Mouse (Mus musculus): ENCODE data around the gene Fcmr.

Fcmr gene

DNA sequence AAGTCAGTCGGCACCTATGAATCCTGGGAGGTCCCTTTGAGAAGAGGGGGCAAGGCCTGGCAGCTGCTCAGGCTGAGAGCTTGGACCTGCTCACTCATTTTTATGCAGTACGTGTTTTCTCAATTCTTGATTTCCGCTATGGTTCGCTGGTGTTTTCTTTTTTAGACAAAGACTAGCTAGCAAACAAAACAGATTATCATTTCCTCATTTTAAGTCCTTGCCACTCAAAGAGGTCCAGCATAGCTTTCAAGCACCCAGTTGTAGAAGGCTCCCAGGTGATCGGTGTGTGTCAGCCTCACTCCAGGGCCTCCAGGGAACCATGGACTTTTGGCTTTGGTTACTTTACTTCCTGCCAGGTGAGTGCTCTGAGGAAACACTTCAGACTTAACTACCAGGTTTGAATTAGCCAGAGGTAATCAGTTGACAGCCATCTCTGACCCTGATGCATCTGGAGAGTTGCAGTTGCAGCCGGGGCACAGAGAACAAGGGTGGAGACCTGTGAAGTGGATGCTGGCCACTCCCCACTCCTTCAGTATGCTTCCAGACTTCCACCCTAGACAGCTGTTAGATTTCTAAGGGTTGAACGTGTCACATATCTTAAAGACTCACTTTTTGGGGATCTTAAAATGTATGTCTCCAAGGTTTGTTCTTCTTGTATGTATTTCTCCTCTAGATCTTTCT, at the start of gene Fcmr:
Gene Fcmr (plus strand): TSS at position 129 of the 681 bp plus-strand sequence.
- no peak for DNase-seq (ENCODE audit: inconsistent age in 2 of 2, low spot score in 1 of 2)

DNA sequence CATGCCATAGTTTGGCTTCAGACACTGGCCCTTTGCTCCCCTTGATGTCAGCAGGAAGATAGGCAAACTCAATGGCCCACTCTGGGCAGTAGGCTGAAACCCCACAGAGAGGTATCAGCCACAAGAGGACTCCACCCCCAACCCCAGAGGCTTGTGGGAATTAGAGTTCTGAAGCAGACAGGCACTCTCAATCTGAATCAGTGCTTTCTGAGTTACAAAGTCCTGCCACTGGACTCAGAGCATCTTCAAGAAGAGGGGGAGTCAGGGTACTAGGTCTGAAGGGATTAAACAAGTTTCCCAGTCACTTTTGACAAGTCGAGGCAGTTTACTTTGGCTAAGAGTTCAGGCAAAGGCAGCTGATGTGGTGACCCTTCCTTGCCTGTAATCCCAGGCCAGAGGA, 45.7 kb upstream of the Fcmr start:
- no peak for DNase-seq (ENCODE audit: inconsistent age in 2 of 2, low spot score in 1 of 2)

DNA sequence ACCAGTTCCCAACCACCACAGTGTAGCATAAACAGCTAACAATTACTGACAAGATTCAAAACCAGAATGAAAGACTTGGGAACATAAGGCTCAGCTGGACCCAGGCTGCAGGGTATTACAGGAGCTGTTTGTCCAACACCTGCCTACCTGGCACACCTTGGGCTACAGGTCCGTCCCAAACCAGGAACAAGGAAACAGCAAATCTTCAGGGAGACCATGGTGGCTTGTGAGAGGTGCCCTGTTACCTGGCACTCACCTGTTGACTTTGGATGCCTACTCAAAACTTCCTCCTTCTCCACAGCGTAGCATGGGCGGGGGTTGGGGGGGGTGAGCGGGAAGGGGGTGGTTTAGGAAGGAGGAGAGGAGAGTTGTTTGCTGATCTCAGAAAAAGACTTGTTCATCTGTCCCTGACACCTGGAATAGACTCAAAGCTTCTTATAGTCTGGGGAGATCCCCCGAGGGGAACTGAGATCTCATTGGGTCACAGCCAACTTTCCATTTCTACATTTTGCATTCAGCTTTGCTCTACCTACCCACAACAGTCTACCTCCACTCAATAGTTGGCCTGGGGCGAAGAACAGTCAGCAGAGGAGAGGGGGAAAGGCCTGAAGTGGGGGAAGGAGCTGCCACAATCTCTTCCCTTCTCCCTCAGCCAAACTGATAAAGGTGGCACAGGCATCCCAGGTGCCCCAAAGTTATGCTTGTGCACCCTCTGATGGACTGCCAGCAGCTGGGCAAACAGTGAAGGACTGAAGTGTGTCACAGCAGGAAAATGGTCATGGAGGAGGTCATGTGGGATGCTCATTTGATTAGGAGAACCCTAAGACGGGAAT, 44.9 kb upstream of the Fcmr start:
- DNase-seq (ENCODE audit: inconsistent age in 2 of 2, low spot score in 1 of 2) = no peak

DNA sequence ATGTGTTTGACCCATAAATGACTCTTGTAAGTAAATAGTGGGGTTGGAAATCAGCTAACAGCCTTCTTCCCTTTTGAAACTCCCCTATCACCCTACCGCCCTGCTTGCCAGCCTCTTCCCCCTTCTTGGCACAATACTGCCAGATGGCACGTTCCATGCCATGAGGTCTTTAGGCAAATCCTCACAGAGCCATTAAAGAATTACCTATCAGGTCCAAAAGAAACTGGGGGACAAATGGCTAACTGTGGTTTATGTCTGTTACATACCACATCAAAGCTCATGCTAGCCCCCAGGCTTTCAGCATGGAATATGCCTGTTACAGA, 44.4 kb upstream of the Fcmr start:
- no peak for DNase-seq (ENCODE audit: inconsistent age in 2 of 2, low spot score in 1 of 2)

DNA sequence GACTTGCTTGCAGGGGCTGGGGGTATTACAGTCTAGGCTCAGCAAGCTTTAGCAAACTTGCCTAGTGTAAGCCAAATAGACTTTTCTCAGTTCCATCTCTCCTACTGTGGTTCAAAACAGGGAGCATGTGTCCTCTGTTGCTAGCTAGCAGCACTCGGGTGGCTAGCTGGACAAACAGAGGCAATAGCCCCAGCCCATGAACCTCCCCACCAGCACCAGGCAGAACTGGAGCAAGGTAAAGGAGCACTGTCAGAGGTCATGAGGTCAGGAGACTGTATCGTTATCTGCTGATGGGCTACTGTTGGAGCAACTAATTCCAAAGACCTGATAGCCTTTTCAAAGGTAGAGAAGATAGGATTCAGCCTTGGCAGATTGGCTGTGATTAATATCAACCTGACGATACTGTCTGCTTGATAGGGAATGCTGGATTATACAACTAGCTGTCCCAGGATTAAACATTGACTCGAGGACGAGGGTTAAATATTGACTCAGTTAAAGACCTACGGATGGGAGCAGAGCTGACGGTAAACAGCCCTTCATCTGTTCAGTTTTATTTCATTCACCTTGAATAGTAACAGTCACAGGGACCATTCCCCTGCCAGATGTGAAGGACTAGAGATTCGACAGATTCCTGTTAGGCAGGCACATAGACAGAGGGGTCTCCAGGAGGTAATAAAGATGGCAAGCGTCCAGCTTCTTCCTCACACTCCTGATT, 43.4 kb upstream of the Fcmr start:
- no peak for DNase-seq (ENCODE audit: inconsistent age in 2 of 2, low spot score in 1 of 2)

DNA sequence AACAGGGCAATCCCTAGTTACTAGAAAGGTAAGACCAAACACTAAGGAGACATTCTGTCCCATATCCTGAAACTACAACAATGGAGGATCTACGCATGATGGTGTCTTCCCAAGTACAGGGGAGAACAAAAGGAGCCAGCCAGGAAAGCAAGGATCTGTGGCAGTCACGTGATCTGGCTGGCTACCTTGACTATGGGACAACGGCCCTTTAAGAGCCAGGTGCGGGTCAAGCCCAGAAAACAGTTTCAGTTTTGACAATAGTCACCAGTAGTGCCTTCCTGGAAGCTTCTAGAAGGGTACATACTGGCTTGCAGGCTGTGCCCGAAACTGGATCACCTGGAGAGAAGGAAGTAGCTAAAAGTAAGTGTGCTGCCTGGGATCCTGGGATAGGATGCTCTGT, 39.0 kb upstream of the Fcmr start, which contains the start of gene Pigr:
Gene Pigr (plus strand): TSS at position 237 of the 400 bp plus-strand sequence.
- DNase-seq (ENCODE audit: inconsistent age in 2 of 2, low spot score in 1 of 2) = no peak

DNA sequence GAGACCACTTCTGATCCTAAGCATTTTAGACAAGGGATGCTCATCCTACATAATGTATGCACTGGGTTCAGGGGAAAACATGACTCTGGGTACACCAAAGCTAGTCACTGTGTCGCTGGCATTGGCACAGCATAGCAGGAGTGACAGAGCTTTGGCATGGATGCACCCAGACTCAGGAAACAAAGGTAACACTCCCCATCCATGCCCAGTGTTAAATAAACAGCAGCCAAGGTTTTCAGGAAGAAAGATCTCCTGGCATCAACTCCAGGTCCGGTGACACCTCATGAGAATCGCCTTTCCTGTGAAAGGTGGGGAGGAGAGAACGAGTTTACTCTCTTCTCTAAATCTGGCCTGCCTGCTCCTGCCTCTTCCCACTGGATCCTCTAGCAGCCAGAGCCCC, 36.8 kb upstream of the Fcmr start:
- no peak for DNase-seq (ENCODE audit: inconsistent age in 2 of 2, low spot score in 1 of 2)

DNA sequence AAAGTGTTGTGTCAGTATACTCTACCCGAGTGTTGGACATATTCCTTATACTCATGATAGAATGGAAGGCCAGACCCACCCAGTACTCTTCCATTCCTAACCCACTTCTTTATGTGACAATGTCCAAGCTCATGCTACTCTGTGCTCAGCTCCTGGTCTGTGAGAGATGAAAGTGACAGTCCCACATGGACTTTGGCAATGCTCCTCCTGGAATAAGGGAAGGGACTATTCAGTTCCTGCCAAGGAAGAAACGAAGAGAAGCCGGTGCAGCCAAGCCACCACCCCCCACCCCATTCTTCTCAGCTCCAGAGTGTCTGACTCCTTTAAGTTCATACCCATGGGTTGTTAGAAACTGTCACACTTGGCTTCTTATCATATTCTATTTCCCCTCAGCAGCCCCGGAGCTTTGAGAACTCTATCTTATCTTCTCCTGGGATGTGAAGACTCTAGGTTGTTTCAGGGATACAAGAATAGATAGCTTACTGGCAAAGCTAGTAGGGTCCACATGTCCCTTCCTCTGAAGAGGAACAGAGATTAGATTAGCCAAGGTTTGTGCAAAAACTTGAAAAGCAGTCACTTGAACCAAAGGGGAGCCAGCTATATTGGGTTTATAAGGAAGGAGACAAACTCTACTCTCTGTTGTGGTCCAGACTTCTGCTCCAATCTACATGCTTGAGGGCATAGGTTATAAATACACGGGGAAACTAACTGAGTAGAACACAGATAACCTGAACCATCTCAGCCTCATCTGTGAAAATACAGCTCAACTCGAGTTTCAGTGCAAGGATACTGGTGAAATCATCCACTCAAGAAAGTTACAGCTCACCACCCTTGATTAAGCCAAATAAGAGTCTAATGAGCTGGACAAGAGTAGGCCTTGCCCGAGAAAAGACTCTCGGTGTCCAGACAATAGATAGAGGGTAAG, 35.3 kb upstream of the Fcmr start:
- no peak for DNase-seq (ENCODE audit: inconsistent age in 2 of 2, low spot score in 1 of 2)

DNA sequence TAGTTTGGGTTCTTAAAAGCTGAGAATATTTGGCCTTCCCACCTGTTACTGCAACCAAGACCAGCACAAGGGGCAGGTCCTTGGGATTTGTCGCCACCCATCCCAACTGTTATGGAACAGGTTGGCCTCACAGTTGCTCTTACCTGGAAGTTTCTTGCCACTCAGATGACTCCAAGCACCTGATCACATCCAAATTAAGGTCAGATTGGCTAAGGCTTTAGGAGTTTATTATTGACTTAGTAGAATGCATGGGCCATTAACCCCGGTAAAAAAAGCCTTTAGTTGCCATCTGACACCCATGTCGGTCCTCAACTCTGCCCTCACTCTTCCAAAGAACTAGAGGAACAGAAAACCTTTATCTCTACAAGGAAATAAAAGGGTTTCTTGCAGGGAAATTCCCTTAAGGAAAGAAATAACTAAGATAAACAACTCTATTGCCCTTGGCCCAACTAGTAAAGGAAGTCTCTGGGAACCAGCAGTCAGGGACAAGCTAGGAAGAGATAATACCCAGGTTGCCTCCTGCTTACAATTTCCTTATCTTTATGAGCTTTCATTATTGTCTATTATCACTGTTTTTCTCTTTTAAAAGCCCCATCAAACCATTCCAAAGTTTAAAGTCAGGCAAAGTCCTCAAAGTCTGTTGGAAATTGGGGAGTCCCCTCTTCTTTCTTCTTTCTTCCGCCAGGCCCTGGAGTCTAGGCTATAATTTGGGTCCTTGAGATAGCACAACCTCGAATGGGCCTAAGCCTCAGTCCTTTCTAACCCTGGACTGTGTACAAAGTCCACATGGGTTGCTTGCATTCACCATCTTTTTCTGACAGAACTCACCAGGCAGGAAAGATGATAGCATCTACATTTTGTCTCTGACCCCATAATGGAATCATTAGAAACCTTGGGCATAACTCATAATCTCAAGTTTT, 33.0 kb upstream of the Fcmr start:
- no peak for DNase-seq (ENCODE audit: inconsistent age in 2 of 2, low spot score in 1 of 2)

DNA sequence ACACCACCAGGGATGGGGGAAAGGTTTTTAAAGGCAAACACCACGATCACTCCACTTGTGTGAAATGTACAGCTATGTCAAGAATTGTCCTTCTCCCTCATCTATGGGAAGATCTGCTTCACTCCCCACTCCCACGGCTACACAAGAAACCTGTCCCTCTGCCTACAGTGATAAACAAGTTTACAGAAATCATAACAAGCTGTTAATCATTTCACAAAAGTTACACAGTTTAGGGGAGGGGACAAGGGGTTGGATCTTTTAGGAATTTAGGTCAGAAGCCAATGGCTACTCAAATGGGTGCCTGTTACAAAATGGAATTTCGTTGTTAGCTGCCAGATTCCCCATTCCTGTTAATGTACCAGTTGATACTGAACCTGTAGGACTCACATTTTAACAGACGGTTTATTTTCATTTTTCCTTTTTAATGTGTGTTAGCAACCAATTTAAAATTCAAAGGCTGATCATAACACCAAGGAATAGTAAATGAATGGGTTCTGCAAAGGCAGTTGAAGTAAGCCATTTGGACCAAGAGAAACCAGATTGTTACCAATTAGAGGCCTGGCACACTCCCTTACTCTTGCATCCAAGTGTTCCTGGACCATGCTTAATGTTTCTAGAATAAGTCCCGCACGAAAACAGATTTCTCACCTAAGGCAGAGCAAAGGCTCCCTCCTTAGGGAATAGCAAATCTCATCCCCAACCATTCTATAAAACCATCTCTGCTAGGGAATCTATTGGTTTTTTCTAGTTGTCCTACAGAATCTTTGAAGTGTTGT, 30.1 kb upstream of the Fcmr start:
- DNase-seq (ENCODE audit: inconsistent age in 2 of 2, low spot score in 1 of 2) = no peak

DNA sequence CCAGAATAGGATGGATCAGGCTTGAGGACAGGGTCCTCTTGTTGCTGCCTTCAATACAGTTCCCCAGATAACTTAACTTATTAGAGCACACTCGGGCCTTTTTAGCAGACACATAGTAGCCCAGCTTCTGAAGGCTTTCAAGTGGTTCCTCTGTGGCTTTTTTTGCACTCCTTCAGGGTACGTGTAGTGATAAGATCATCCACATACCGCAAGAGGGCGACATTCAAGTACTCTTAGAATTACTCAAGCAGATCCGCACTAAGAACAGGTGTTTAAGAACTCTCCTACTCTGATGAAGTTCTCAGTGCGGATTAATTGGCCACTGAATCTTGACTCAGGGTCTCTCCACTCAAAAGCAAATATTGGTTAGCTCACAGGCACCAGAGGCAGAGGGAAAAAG, 27.2 kb upstream of the Fcmr start:
- DNase-seq (ENCODE audit: inconsistent age in 2 of 2, low spot score in 1 of 2) = peak in 1 of 2 experiments; percentile 35

DNA sequence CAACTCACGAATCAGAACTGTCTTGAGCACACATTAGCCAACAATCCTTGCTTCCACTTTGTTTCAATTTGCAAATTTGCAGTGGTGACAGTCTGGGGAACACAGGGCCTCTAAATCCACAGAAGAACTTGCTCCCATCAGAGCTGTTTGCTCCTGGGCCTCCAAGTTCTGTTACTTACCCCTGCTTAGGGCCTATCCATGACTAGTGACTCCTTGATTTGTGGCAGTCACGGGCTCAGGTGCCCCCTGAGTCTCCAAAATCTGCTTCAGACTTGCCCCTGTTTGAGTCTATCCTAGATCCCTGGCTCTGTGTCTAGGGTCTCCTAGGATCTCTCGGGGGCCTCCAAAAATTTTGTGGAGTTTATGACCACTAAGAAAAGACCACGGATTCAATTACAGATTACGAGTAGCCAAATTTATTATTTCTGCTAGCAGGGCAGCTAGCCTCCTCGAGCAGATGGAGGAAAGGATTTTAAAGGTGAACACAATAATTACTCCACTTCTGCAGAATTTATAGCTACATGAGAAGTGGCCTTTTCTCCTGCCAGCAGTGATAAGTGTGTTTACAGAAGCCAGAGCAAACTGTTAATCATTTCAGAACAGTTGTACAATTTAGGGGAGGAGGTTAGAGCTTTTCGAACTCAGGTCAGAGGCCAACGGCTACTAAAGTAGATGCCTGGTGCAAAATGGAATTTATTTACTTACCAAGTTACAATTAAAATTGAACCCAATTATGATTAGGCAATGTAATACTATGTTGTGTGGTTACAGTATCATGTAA, 24.7 kb upstream of the Fcmr start:
- no peak for DNase-seq (ENCODE audit: inconsistent age in 2 of 2, low spot score in 1 of 2)

DNA sequence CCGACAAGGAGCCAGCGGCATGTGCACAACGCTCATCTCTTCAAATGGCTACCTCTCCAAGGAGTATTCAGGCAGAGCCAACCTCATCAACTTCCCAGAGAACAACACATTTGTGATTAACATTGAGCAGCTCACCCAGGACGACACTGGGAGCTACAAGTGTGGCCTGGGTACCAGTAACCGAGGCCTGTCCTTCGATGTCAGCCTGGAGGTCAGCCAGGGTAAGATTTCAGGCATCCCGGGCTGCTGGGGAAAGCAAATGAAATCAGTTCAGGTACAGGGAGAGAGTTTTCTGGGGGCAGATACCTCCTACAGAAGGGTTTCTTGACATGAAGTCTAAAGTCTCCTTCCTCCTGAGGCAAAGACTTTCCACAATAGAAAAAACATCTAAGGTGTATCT, 23.8 kb upstream of the Fcmr start:
- DNase-seq (ENCODE audit: inconsistent age in 2 of 2, low spot score in 1 of 2) = no peak

DNA sequence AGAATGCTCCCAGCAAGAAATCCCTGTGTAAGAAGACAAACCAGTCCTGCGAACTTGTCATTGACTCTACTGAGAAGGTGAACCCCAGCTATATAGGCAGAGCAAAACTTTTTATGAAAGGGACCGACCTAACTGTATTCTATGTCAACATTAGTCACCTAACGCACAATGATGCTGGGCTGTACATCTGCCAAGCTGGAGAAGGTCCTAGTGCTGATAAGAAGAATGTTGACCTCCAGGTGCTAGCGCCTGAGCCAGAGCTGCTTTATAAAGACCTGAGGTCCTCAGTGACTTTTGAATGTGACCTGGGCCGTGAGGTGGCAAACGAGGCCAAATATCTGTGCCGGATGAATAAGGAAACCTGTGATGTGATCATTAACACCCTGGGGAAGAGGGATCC, 21.0 kb upstream of the Fcmr start:
- DNase-seq (ENCODE audit: inconsistent age in 2 of 2, low spot score in 1 of 2) = no peak

DNA sequence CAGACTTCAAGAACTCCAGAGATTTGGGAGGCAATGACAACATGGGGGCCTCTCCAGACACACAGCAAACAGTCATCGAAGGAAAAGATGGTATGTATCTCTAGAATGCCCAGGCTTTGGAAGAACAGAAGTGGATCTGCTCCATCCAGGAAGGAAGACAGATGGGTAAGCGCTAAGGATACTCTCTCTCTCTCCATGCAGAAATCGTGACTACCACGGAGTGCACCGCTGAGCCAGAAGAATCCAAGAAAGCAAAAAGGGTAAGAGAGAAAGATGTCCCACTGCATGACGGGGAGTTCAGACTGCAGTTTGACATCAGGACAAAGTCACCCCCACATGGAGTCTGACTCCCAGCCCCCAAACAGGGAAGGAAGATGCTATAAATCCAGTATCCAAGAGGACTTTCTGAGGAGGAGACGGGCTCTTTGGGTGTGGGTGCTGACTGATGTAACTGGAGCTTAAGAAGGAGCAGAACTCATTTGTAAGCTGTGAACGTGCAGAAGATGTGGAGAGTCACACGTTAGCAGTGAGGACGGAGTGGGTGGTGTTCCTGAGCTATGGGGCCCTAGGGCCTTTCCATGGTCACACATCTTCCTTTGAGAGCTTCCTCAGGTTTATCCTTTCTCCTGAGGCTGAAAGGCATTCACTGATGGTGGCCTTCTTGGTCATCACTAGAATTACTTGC, 15.8 kb upstream of the Fcmr start:
- DNase-seq (ENCODE audit: inconsistent age in 2 of 2, low spot score in 1 of 2) = no peak

DNA sequence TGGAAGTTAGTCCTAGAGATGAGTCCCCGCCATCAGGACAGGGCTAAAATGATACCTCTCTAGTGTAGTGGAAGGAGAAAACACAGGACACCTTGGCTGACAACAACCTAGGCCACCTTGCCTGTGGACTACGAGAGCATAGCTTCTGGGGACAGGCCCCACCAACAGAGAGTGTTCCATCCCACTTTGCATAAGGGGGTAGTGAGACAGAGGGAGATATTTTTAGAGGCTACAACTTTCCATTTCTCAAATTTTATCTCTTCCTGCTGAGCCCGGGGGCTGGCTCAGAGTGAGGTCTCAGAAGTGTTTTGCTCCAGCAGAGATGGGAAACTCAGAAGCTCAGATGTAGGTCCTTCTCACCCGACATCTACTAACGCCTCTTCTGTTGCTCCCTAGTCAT, 15.1 kb upstream of the Fcmr start:
- no peak for DNase-seq (ENCODE audit: inconsistent age in 2 of 2, low spot score in 1 of 2)

DNA sequence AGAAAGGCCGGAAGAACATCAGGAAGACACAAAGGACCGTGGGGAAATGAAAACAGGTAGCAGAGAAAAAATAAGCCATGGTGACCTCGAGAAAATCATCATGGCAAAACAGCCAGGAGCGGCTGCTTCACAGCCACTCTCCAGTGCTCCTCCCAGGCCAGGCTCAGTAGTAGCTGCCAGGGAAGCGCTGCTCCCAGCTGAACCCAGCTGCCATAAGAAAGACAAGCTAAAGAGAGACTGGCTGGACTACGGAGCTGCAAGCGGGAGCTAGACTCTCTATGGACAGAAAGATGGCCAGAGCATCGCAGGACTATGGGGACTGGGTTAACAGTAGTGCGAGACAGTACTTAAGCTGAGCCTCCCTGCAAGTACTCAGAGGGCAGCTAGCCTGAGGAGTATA, 10.7 kb upstream of the Fcmr start:
- DNase-seq (ENCODE audit: inconsistent age in 2 of 2, low spot score in 1 of 2) = no peak

DNA sequence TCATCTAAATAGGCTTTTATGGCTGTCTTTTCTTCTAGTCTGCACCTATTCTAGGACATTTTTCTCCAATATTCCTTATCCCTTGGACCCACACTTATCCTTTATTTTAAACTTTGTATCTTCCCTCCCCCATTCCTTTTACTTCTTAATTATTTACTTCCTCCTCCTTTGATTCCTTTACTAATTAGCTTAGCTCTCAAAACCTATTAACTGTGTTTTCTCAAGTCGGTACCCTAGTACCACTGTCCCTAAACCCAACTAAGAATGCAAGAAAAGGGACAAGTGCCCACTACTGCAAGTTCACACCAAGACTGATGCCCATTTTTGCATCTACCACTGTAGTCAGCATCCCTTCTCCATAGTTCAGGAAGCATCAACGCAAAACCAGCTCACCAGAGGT, 9.7 kb upstream of the Fcmr start:
- no peak for DNase-seq (ENCODE audit: inconsistent age in 2 of 2, low spot score in 1 of 2)

Data from adrenal gland, adult (tissue).